Mouse (Mus musculus) myocyte (in vitro differentiated cells): ENCODE data around the gene Tbx5. TPM values are rescaled to one million over a fixed set of nuclear protein-coding genes. Genes with fewer than 3 reads are reported as not detected.
"Not testable (repeated sequence)": the region's sequence is repeated elsewhere in the genome, so short reads cannot be mapped to it uniquely, and the experiment has no call there.

Experiments used
- H3K27me3 ChIP-seq: one replicate; pipeline ENCODE4 v1.6.1; 2011; ENCODE audit not compliant: control insufficient read depth, insufficient read depth, insufficient read length
- H3K36me3 ChIP-seq: one replicate; pipeline ENCODE4 v1.6.1; 2011; ENCODE audit not compliant: control insufficient read depth, insufficient read depth
- H3K4me2 ChIP-seq: one replicate; pipeline ENCODE4 v1.6.1; 2011; ENCODE audit warnings: low read depth, control low read depth
- H3K4me3 ChIP-seq: one replicate; pipeline ENCODE4 v1.5.1; 2011; ENCODE audit warnings: mild to moderate bottlenecking, control low read depth, moderate library complexity
- H3K79me2 ChIP-seq: one replicate; pipeline ENCODE4 v1.6.1; 2011; ENCODE audit not compliant: control insufficient read depth, insufficient read depth
- H3ac ChIP-seq: one replicate; pipeline ENCODE4 v1.6.1; 2011; ENCODE audit not compliant: control insufficient read depth, insufficient read length
- CEBPB ChIP-seq: IDR thresholded peaks from 2 replicates; pipeline ENCODE4 v1.6.1; 2011; ENCODE audit warnings: mild to moderate bottlenecking, moderate library complexity; ENCODE audit not compliant: poor library complexity, insufficient read depth, severe bottlenecking
- E2F4 ChIP-seq: IDR thresholded peaks from one replicate; pipeline ENCODE4 v1.6.1; 2011; ENCODE audit warnings: mild to moderate bottlenecking, control low read depth, moderate library complexity; ENCODE audit not compliant: insufficient read depth
- MAX ChIP-seq: IDR thresholded peaks from one replicate; pipeline ENCODE4 v1.6.1; 2011; ENCODE audit warnings: low read depth, mild to moderate bottlenecking, control low read depth
- MYOD1 ChIP-seq, 3 experiments: IDR thresholded peaks; one replicate each; pipeline ENCODE4 v1.6.1; 2011; ENCODE audit warnings: control low read depth in 2 of 3, low read depth in 2 of 3, mild to moderate bottlenecking in 2 of 3, moderate library complexity in 1 of 3; ENCODE audit not compliant: insufficient read length in 2 of 3, control insufficient read depth in 1 of 3
- MYOG ChIP-seq, 3 experiments: IDR thresholded peaks; one replicate each; pipeline ENCODE4 v1.6.1; 2011; ENCODE audit warnings: control low read depth in 2 of 3, low read depth in 2 of 3, mild to moderate bottlenecking in 2 of 3; ENCODE audit not compliant: insufficient read length in 2 of 3, control insufficient read depth in 1 of 3, insufficient read depth in 1 of 3
- POLR2A ChIP-seq: IDR thresholded peaks from one replicate; pipeline ENCODE4 v1.6.1; 2011; ENCODE audit warnings: low read depth, mild to moderate bottlenecking, control low read depth, moderate library complexity; ENCODE audit not compliant: insufficient read length
- POLR2AphosphoS2 ChIP-seq: IDR thresholded peaks from one replicate; pipeline ENCODE4 v1.6.1; 2011; ENCODE audit warnings: low read depth, control low read depth; ENCODE audit not compliant: insufficient read length
- REST ChIP-seq: IDR thresholded peaks from one replicate; pipeline ENCODE4 v1.6.1; 2011; ENCODE audit warnings: mild to moderate bottlenecking, control low read depth, moderate library complexity; ENCODE audit not compliant: insufficient read depth, insufficient read length
- SRF ChIP-seq: IDR thresholded peaks from one replicate; pipeline ENCODE4 v1.6.1; 2011; ENCODE audit warnings: low read depth; ENCODE audit not compliant: control insufficient read depth, insufficient read length
- TCF12 ChIP-seq: IDR thresholded peaks from one replicate; pipeline ENCODE4 v1.6.1; 2011; ENCODE audit warnings: mild to moderate bottlenecking, control low read depth; ENCODE audit not compliant: poor library complexity, insufficient read depth, severe bottlenecking
- TCF3 ChIP-seq: IDR thresholded peaks from one replicate; pipeline ENCODE4 v1.6.1; 2011; ENCODE audit warnings: low read depth, control low read depth; ENCODE audit not compliant: insufficient read length
- USF1 ChIP-seq: IDR thresholded peaks from one replicate; pipeline ENCODE4 v1.6.1; 2011; ENCODE audit warnings: low read depth, mild to moderate bottlenecking, control low read depth, moderate library complexity
- polyA plus RNA-seq: library from polyadenylated mRNA; unstranded; fragments of >200 nt; fragmentation: generic; extraction: Trizol; gene quantifications from one replicate; pipeline ENCODE4 v1.2.1, GENCODE M21; 2012; ENCODE audit warnings: missing spikeins

Gene Tbx5
- polyA plus RNA-seq, 1 experiment: not detected

GRCm38 (mm10) chr5:119887381-119887780, 54.9 kb downstream of the Tbx5 start:
- Histone ChIP-seq H3K4me3 (no peak overlapping the region), H3K27me3 (no peaks in the 10 kb centered on the region), H3K36me3 (no peaks in the 10 kb centered on the region), H3K79me2 (no peaks in the 10 kb centered on the region), H3ac (no peak overlapping the region), H3K4me2 (no peak overlapping the region)
- TF ChIP-seq CEBPB: no peak
- no peak for TF ChIP-seq SRF
- TF ChIP-seq E2F4: no peak
- TF ChIP-seq MAX: no peak
- TF ChIP-seq POLR2A: no peak
- no peak for TF ChIP-seq MYOG (IDR thresholded peaks at IDR 0.05; ENCODE audit: control insufficient read depth in 1 of 3, insufficient read depth in 1 of 3, insufficient read length in 2 of 3, low read depth in 2 of 3)
- no peak for TF ChIP-seq USF1
- no peak for TF ChIP-seq POLR2AphosphoS2
- TF ChIP-seq MYOD1 (IDR thresholded peaks at IDR 0.05; ENCODE audit: control insufficient read depth in 1 of 3, insufficient read length in 2 of 3, low read depth in 2 of 3): no peak
- no peak for TF ChIP-seq REST
- TF ChIP-seq TCF3: no peak
- no peak for TF ChIP-seq TCF12

DNA sequence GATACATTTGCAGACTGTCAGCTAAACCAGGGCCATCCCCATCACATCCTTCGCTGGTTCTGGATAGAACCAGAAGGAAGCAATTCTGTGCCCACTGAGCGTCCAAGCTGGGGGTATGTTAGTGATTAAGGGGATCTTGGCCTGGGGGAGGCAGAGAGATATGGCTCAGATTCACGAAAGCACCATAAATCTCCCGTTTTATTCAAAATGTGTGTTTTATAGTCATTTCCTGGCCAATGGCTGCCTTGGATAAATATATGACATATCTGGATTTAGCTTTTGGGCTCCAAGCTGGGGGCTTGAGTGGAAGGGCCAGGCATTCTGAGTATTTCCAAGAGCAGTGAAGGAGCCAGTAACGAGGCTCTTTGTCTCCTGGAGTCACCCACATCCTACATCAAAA, 59.5 kb downstream of the Tbx5 start:
- Histone ChIP-seq H3ac (no peak overlapping the region), H3K4me2 (no peak overlapping the region), H3K79me2 (no peaks in the 10 kb centered on the region), H3K36me3 (no peaks in the 10 kb centered on the region), H3K4me3 (no peak overlapping the region), H3K27me3 (no peaks in the 10 kb centered on the region)
- no peak for TF ChIP-seq USF1
- TF ChIP-seq MYOG (IDR thresholded peaks at IDR 0.05; ENCODE audit: control insufficient read depth in 1 of 3, insufficient read depth in 1 of 3, insufficient read length in 2 of 3, low read depth in 2 of 3): no peak
- no peak for TF ChIP-seq SRF

GRCm38 (mm10) chr5:119893060-119893459, 60.6 kb downstream of the Tbx5 start:
- Histone ChIP-seq H3ac (no peak overlapping the region), H3K79me2 (no peaks in the 10 kb centered on the region), H3K4me3 (no peak overlapping the region), H3K36me3 (no peaks in the 10 kb centered on the region), H3K4me2 (no peak overlapping the region), H3K27me3 (no peaks in the 10 kb centered on the region)
- TF ChIP-seq MYOG (IDR thresholded peaks at IDR 0.05; ENCODE audit: control insufficient read depth in 1 of 3, insufficient read depth in 1 of 3, insufficient read length in 2 of 3, low read depth in 2 of 3) (no peak), MYOD1 (IDR thresholded peaks at IDR 0.05; ENCODE audit: control insufficient read depth in 1 of 3, insufficient read length in 2 of 3, low read depth in 2 of 3) (no peak), TCF12 (no peak), MAX (no peak), USF1 (no peak), E2F4 (no peak), POLR2AphosphoS2 (no peak), SRF (no peak), TCF3 (no peak)

DNA sequence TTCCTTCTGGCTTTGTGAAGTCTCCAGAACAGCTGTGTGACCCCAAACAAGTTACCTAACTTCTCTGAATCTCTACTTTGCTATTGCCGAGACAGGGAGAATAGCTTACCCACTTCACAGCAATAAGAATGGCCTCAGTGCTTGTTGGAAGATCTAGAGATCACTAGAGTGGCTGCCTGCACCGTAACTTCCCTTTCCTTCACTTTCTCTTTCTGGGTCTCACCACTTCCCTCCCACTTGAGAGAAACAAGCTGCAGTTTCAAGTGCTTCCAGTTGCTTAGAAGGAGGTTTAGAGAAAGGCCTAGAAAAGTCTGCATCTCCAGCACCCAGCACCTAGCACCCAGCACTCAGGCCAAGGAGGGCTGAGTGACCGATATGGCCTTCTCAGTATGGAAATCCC, 64.1 kb downstream of the Tbx5 start:
- TF ChIP-seq POLR2A (no peak), MAX (no peak), E2F4 (no peak), MYOD1 (IDR thresholded peaks at IDR 0.05; ENCODE audit: control insufficient read depth in 1 of 3, insufficient read length in 2 of 3, low read depth in 2 of 3) (no peak), POLR2AphosphoS2 (no peak), TCF12 (no peak), REST (no peak)
- H3K27me3 ChIP-seq: no peaks in the 10 kb centered on the region
- H3ac ChIP-seq: no peak overlapping the region
- H3K4me2 ChIP-seq: no peak overlapping the region
- no peak overlapping the region for H3K4me3 ChIP-seq
- no peaks in the 10 kb centered on the region for H3K36me3 ChIP-seq
- no peaks in the 10 kb centered on the region for H3K79me2 ChIP-seq

- no peaks in the 10 kb centered on the region for H3K36me3 ChIP-seq
- H3K79me2 ChIP-seq: no peaks in the 10 kb centered on the region
- H3ac ChIP-seq: no peak overlapping the region
- no peak for TF ChIP-seq TCF12
- no peak for TF ChIP-seq MAX
- no peak for TF ChIP-seq POLR2A
- TF ChIP-seq CEBPB: no peak
- TF ChIP-seq E2F4: no peak
- TF ChIP-seq TCF3: no peak
- TF ChIP-seq SRF: no peak
- TF ChIP-seq USF1: no peak
- TF ChIP-seq POLR2AphosphoS2: no peak
- no peak for TF ChIP-seq MYOG (IDR thresholded peaks at IDR 0.05; ENCODE audit: control insufficient read depth in 1 of 3, insufficient read depth in 1 of 3, insufficient read length in 2 of 3, low read depth in 2 of 3)
- no peak for TF ChIP-seq MYOD1 (IDR thresholded peaks at IDR 0.05; ENCODE audit: control insufficient read depth in 1 of 3, insufficient read length in 2 of 3, low read depth in 2 of 3)
- TF ChIP-seq REST: no peak
- peaks cover 2% of the 10 kb centered on the region for H3K27me3 ChIP-seq
- H3K4me3 ChIP-seq: no peak overlapping the region
- no peak overlapping the region for H3K4me2 ChIP-seq
Measured at GRCm38 (mm10) chr5:119916551-119917171, 84.2 kb downstream of the Tbx5 start.

GRCm38 (mm10) chr5:119918381-119918780, 85.9 kb downstream of the Tbx5 start:
- not testable (repeated sequence) for H3K27me3 ChIP-seq, H3K79me2 ChIP-seq, H3K36me3 ChIP-seq

More at GRCm38 (mm10) chr5:119918381-119918780, 85.9 kb downstream of the Tbx5 start:
- H3K4me2 ChIP-seq, H3ac ChIP-seq, H3K4me3 ChIP-seq: not testable (repeated sequence)
